Mouse (Mus musculus): ENCODE data around the gene Ctf2. TPM values are rescaled to one million over a fixed set of nuclear protein-coding genes. Genes with fewer than 3 reads are reported as not detected.

Ctf2 gene
- polyA plus RNA-seq, 2 experiments: 0.03 to 0.34 TPM

GRCm38 (mm10) chr7:127719258-127719657, 12.7 kb downstream of the Ctf2 start:
- no peak overlapping the region for H3K4me2 ChIP-seq (replicated peaks; ENCODE audit: low read depth, low read length, severe bottlenecking)
- H3K9ac ChIP-seq (ENCODE audit: low read depth, low read length, severe bottlenecking): no peak overlapping the region
- H3K27ac ChIP-seq (replicated peaks; ENCODE audit: low read depth, low read length): no peak overlapping the region
- 93% methylated on average over 6 of the region's 6 CpGs for WGBS
- TF ChIP-seq POLR2A (IDR thresholded peaks at IDR 0.05; ENCODE audit: borderline replicate concordance, extremely low read depth, insufficient read depth, insufficient read length): no peak
- no peaks in the 10 kb centered on the region for H3K9me3 ChIP-seq (ENCODE audit: control insufficient read depth, low read length)
- ATAC-seq (ENCODE audit: low FRiP score, low read depth): no peak
- H3K36me3 ChIP-seq (ENCODE audit: control insufficient read depth, insufficient read depth, low read length): peaks cover 21% of the 10 kb centered on the region
- peaks cover 7% of the 10 kb centered on the region; the same call in 1 of the 2 replicates for H3K4me1 ChIP-seq (ENCODE audit: control insufficient read depth, insufficient read depth, low read length)
- DNase-seq (ENCODE audit: low spot score): no peak
- H3K4me3 ChIP-seq (replicated peaks; ENCODE audit: low read length): no peak overlapping the region
- no peaks in the 10 kb centered on the region for H3K27me3 ChIP-seq (ENCODE audit: control insufficient read depth, insufficient read depth, low read length)

GRCm38 (mm10) chr7:127718339-127718738, 13.6 kb downstream of the Ctf2 start:
- ATAC-seq (ENCODE audit: low FRiP score, low read depth) (no peak), DNase-seq (ENCODE audit: low spot score) (no peak)
- Histone ChIP-seq H3K4me3 (replicated peaks; ENCODE audit: low read length) (no peak overlapping the region), H3K4me2 (replicated peaks; ENCODE audit: low read depth, low read length, severe bottlenecking) (no peak overlapping the region), H3K27me3 (ENCODE audit: control insufficient read depth, insufficient read depth, low read length) (no peaks in the 10 kb centered on the region), H3K9me3 (ENCODE audit: control insufficient read depth, low read length) (no peaks in the 10 kb centered on the region), H3K36me3 (ENCODE audit: control insufficient read depth, insufficient read depth, low read length) (peaks cover 21% of the 10 kb centered on the region), H3K27ac (replicated peaks; ENCODE audit: low read depth, low read length) (no peak overlapping the region), H3K4me1 (ENCODE audit: control insufficient read depth, insufficient read depth, low read length) (peaks cover 16% of the 10 kb centered on the region), H3K9ac (ENCODE audit: low read depth, low read length, severe bottlenecking) (no peak overlapping the region)
- 91% methylated on average over 6 of the region's 6 CpGs for WGBS
- TF ChIP-seq POLR2A (IDR thresholded peaks at IDR 0.05; ENCODE audit: borderline replicate concordance, extremely low read depth, insufficient read depth, insufficient read length): no peak

- no peak for TF ChIP-seq POLR2A (IDR thresholded peaks at IDR 0.05; ENCODE audit: borderline replicate concordance, extremely low read depth, insufficient read depth, insufficient read length)
- ATAC-seq (ENCODE audit: low FRiP score, low read depth): no peak
- H3K27ac ChIP-seq (replicated peaks; ENCODE audit: low read depth, low read length): no peak overlapping the region
Measured at GRCm38 (mm10) chr7:127716992-127717391, 15.0 kb downstream of the Ctf2 start.

GRCm38 (mm10) chr7:127714816-127715215, 17.1 kb downstream of the Ctf2 start:
- no peaks in the 10 kb centered on the region for H3K27me3 ChIP-seq (ENCODE audit: control insufficient read depth, insufficient read depth, low read length)
- H3K36me3 ChIP-seq (ENCODE audit: control insufficient read depth, insufficient read depth, low read length): peaks cover 21% of the 10 kb centered on the region
- no peaks in the 10 kb centered on the region for H3K9me3 ChIP-seq (ENCODE audit: control insufficient read depth, low read length)
- 80% methylated on average over 4 of the region's 4 CpGs for WGBS
- no peak overlapping the region for H3K4me2 ChIP-seq (replicated peaks; ENCODE audit: low read depth, low read length, severe bottlenecking)
- H3K27ac ChIP-seq (replicated peaks; ENCODE audit: low read depth, low read length): no peak overlapping the region
- no peak overlapping the region for H3K9ac ChIP-seq (ENCODE audit: low read depth, low read length, severe bottlenecking)
- no peak overlapping the region for H3K4me3 ChIP-seq (replicated peaks; ENCODE audit: low read length)
- peaks cover 34% of the 10 kb centered on the region for H3K4me1 ChIP-seq (ENCODE audit: control insufficient read depth, insufficient read depth, low read length)
- DNase-seq (ENCODE audit: low spot score) (no peak), ATAC-seq (ENCODE audit: low FRiP score, low read depth) (no peak)
- no peak for TF ChIP-seq POLR2A (IDR thresholded peaks at IDR 0.05; ENCODE audit: borderline replicate concordance, extremely low read depth, insufficient read depth, insufficient read length)

More at GRCm38 (mm10) chr7:127716992-127717391, 15.0 kb downstream of the Ctf2 start:
- peaks cover 19% of the 10 kb centered on the region for H3K4me1 ChIP-seq (ENCODE audit: control insufficient read depth, insufficient read depth, low read length)
- no peaks in the 10 kb centered on the region for H3K9me3 ChIP-seq (ENCODE audit: control insufficient read depth, low read length)
- H3K27me3 ChIP-seq (ENCODE audit: control insufficient read depth, insufficient read depth, low read length): no peaks in the 10 kb centered on the region
- no CpG with 5 or more reads among the region's 41 CpGs for WGBS
- H3K36me3 ChIP-seq (ENCODE audit: control insufficient read depth, insufficient read depth, low read length): peaks cover 21% of the 10 kb centered on the region
- peak overlapping the region; percentile 60 for H3K9ac ChIP-seq (ENCODE audit: low read depth, low read length, severe bottlenecking)
- peak overlapping the region; percentile 53 for H3K4me2 ChIP-seq (replicated peaks; ENCODE audit: low read depth, low read length, severe bottlenecking)
- peak overlapping the region; percentile 32 for H3K4me3 ChIP-seq (replicated peaks; ENCODE audit: low read length)
- DNase-seq (ENCODE audit: low spot score): peak; percentile 15

- Histone ChIP-seq H3K36me3 (ENCODE audit: control insufficient read depth, insufficient read depth, low read length) (peaks cover 16% of the 10 kb centered on the region), H3K4me2 (replicated peaks; ENCODE audit: low read depth, low read length, severe bottlenecking) (peak within 1 kb of the TSS; percentile 62), H3K4me3 (replicated peaks; ENCODE audit: low read length) (peak within 1 kb of the TSS; percentile 50), H3K9me3 (ENCODE audit: control insufficient read depth, low read length) (no peaks in the 10 kb centered on the region), H3K4me1 (ENCODE audit: control insufficient read depth, insufficient read depth, low read length) (peaks cover 43% of the 10 kb centered on the region), H3K27me3 (ENCODE audit: control insufficient read depth, insufficient read depth, low read length) (no peaks in the 10 kb centered on the region), H3K27ac (replicated peaks; ENCODE audit: low read depth, low read length) (peak within 1 kb of the TSS; percentile 96), H3K9ac (ENCODE audit: low read depth, low read length, severe bottlenecking) (peak within 1 kb of the TSS; percentile 49)
- TF ChIP-seq POLR2A (IDR thresholded peaks at IDR 0.05; ENCODE audit: borderline replicate concordance, extremely low read depth, insufficient read depth, insufficient read length): no peak
- ATAC-seq (ENCODE audit: low FRiP score, low read depth) (peak; percentile 78), DNase-seq (ENCODE audit: low spot score) (peak; percentile 95)
- under 1% methylated on average over 28 of the region's 28 CpGs for WGBS
Measured at GRCm38 (mm10) chr7:127712461-127713385, 19.2 kb downstream of the Ctf2 start, which contains the start of gene Ctf1. Ctf1 (plus strand) TSS chr7:127712736.
